Mouse (Mus musculus): ENCODE data around the gene Tnfsf10.

DNA sequence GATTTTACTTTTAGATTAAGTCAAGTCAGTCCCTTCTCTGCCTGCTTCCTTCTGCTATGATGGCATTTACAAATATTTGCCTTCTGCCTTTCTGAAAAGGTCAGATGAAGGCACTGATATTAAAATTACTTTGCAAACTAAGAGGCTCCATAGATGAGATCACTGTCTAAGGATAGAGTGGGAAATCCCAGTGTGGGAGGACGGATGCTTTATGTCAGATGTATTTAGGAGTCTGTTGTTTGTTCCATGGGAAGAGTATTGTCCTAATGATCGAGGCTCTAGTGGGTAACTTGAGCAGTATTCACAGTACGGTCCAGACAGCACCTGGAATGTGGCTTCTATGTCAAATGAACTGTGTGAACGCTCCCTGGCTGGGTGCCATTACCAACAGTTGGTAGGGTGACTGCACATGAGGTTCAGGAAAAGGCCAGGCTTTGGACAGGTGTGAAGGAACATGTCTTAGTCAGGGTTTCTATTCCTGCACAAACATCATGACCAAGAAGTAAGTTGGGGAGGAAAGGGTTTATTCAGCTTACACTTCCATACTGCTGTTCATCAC lies 9.9 kb downstream of the Tnfsf10 start:
- TF ChIP-seq POLR2A (IDR thresholded peaks at IDR 0.05; ENCODE audit: low read depth, low read length), result no peak
- TF ChIP-seq CTCF (IDR thresholded peaks at IDR 0.05; ENCODE audit: extremely low read depth, insufficient read depth, insufficient read length, insufficient replicate concordance), result no peak
